Mouse (Mus musculus) layer of hippocampus, postnatal 36 days (tissue): ENCODE results near the gene Zpr1. TPM values are rescaled to one million over a fixed set of nuclear protein-coding genes. Genes with fewer than 3 reads are reported as not detected.

Source experiments
- DNase-seq, 2 experiments: peaks; one replicate each; pipeline ENCODE4 v3.0.0; 2022
- total RNA-seq, 2 experiments: library from RNA; stranded (reverse); gene quantifications; 2 replicates each; pipeline ENCODE4 v1.2.3; 2021

The Zpr1 gene
- total RNA-seq, 2 experiments from 2014 or later = 37.9 to 40.6 TPM

DNA sequence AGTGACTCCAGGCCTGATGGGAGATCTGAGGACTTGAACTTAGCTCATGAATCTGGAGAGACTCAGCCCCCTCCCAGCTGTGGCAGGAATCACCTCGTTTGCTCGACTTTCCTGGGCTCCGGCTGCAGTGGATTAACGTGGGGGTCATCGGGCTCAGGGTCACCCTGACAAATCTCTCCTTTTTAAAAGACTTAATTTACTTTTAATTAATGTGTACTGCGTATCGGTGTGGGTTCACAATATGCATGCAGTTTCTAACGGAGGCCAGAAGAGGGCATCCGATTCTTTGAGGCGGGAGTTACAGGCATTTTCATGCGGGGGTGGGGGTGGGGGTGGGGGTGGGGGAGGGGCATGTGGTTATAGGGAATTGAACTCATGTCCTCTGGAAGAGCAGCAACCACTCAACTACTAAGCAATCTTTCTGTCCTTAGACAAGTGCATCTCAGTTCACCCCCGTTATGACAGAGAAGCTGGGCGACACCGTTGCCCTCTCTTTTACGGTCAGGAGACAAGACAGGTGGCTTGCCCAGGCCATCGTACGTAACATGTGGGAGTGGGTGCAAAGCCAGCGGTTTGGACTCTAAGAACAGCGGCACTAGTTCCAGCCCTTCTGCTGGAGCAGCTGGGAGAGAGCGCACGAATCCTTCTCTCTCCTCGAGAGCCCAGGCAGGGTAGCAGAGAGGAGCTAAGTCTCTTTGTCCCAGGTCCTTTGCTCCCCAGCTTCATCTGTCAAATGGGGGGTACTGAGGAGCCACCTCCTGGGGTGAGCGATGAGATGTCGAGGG is 57.1 kb downstream of the Zpr1 start:
- DNase-seq = no peak

DNA sequence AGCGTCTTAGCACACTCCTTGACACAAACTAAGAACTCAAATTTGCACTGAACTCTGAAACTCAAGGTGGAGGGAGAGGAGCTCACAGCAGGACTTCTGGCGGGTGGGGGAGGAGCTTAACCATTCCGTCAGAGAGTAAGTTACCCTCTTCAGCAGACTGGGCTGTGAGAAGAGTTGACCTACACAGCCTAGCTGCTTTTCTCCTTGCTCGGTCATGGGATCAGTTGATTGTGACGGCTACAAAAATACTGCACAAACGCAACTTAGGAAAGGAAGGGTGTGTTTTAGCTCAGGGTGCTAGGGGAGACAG is 57.7 kb downstream of the Zpr1 start:
- DNase-seq = no peak

DNA sequence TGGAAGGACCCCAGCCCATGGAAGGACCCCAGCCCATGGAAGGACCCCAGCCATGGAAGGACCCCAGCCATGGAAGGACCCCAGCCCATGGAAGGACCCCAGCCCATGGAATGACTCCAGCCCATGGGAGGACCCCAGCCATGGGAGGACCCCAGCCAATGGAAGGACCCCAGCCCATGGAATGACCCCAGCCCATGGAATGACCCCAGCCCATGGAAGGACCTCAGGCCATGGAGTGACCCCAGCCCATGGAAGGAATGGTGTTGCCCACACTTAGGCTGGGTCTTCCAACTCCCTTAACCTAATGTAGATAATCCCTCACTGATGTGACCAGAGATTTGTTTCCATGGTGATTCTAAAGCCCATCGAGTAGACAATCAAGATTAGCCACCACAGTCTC is 58.4 kb downstream of the Zpr1 start:
- DNase-seq = no peak

Other genes starting within 250 kb of the Zpr1 start
- gene Apoa1, start 44.5 kb upstream of the Zpr1 start, total RNA-seq = not detected
- 1 to 10 TPM in 1 of 2 experiments, not detected in 1; 1.4 TPM for gene Apoc3, start 37.4 kb upstream of the Zpr1 start, total RNA-seq
- gene Apoa4, start 32.4 kb upstream of the Zpr1 start, total RNA-seq = not detected
- not detected for gene Apoa5, start 4.4 kb upstream of the Zpr1 start, total RNA-seq
- gene Bud13, start 9.9 kb downstream of the Zpr1 start, total RNA-seq = 10 to 100 TPM; 11.1 to 12.1 TPM
- gene 4931429L15Rik, start 46.9 kb downstream of the Zpr1 start, total RNA-seq = not detected